Mouse (Mus musculus): ENCODE results near the gene 1110059E24Rik.

1110059E24Rik gene

GRCm38 (mm10) chr19:21577443-21577842 is 75.3 kb downstream of the 1110059E24Rik start:
- DNase-seq (ENCODE audit: low read depth, low spot score) = no peak

- DNase-seq (ENCODE audit: low read depth, low spot score) = no peak
Measured at GRCm38 (mm10) chr19:21571986-21572385, 80.8 kb downstream of the 1110059E24Rik start.

DNA sequence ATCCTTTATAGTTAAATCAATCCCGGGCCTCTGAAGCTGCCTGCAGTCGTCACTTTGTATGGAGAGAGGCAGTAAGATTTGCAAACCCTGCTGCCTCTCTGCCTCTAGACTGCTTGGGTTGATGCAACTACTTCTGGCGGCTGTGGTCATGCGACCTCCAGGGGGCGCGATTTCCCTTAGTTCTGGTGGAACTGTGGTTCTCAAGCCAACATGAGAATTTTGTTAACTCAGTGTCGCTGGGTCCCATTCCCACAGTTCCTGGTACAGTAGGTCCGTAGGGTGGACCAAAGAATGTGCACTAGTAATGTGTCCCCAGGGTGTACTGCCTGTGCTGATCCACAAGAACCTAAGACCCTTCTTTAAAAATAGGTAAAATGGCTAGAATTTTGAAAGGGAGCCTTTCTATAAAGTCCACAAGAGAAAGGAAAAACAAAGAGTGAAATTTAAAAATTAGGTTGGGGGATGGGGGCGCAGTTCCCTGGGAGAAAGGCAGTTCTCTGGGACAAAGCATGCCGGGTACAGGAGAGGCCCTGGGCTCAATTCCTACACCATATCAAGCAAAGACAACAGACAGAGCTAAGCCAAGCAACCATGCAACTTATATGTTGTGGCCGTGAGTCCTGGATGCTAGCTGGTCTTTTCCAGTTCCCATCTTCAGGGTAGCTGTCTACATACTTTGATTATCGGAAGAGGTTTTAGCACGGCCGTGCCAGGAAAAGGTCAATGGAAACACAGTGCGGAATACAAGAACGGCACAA is 81.4 kb downstream of the 1110059E24Rik start:
- DNase-seq (ENCODE audit: low read depth, low spot score) = peak; percentile 96

DNA sequence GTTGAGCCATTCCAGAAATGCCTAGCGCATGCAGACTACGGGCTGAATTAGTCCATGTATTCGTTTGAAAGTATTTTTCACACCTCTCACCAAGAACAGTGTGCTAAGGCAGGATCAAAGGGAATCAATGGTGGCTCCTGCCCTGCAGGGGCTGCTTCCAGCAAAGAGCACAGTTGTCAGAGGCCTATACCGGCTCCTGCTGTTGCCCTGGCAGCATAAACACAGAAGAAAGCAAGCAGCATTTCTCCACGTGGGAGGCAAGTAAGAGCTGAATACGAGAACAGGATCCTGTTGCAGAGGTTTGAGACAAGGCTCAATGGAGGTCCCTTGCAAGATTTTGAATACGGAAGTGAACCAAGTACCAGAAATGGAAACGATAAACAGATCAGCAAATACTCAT is 82.0 kb downstream of the 1110059E24Rik start:
- no peak for DNase-seq (ENCODE audit: low read depth, low spot score)

GRCm38 (mm10) chr19:21568528-21569185 is 84.1 kb downstream of the 1110059E24Rik start:
- DNase-seq (ENCODE audit: low read depth, low spot score) = peak; percentile 78

- no peak for DNase-seq (ENCODE audit: low read depth, low spot score)
Measured at GRCm38 (mm10) chr19:21567933-21568332, 84.8 kb downstream of the 1110059E24Rik start.

DNA sequence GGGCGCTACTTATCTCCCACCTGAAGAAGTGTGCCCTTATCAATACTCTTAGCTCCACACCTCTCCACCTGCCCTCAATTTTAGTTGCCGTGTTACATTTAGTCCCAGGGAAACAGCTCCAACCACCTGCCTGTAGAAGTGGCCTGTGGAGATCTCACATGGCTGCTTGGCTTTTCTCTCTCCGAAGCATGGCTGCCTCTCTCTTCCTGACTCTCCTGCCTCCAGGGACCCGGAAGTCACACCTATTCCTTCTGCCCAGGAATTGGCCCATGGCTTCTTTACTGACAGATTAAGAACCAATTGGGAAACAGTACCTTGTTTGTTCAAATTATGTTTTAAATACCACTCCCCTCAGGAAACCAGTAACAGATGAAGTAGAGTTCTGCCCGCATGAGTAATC is 86.3 kb downstream of the 1110059E24Rik start:
- DNase-seq (ENCODE audit: low read depth, low spot score) = no peak

GRCm38 (mm10) chr19:21564461-21564797 is 88.3 kb downstream of the 1110059E24Rik start:
- DNase-seq (ENCODE audit: low read depth, low spot score) = no peak

GRCm38 (mm10) chr19:21563789-21564460 is 88.9 kb downstream of the 1110059E24Rik start:
- peak; percentile 84 for DNase-seq (ENCODE audit: low read depth, low spot score)

DNA sequence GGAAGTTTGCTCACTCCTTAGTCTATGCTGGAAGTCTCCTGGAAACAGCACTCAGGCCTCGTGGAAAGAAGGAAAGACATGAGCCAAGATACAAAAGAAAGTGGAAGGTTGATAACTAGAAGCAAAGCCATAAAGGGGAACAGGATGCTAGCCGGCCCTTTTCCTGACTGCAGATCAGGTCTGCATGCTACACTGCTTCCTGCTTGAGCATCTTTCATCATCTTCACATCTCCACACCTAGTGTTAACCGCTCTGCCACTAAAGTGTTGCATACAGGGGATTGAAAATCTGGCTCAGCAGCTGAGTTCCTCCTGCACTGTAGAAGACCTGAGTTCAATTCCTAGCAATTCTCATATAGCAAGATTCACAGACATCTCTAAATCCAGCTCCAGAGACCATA is 89.8 kb downstream of the 1110059E24Rik start:
- DNase-seq (ENCODE audit: low read depth, low spot score) = no peak

GRCm38 (mm10) chr19:21552801-21553200 is 100.0 kb downstream of the 1110059E24Rik start:
- no peak for DNase-seq (ENCODE audit: low read depth, low spot score)

DNA sequence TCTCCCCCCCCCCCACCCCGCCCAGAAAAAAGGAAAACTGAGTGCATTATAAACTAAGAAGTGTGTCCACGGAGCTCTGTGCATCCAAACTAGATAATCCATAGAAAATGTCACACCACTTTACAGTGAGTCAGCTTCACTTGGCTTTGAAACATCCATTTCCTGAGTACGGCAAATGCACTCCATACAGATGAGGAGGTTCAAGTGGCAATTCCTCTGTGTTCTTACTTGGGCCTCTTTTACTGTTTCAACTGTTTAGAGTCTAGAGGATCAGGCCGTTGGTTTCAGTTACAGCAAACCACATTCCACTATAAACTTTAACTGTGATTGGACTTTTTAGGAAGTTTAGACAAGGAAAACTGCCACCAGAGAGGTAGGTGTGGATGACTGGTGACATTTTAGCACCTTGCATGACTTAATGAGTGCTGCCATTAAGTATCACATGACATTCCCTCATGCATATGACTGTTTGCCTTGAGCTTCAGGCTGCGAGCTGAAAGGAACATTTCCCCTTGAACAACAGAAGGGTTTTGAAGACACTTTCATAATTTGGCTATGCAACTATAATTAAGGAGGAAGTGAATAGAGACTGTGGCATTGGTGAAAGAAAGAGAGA is 100.7 kb downstream of the 1110059E24Rik start:
- DNase-seq (ENCODE audit: low read depth, low spot score) = no peak

GRCm38 (mm10) chr19:21549713-21550112 is 103.1 kb downstream of the 1110059E24Rik start:
- DNase-seq (ENCODE audit: low read depth, low spot score) = no peak

DNA sequence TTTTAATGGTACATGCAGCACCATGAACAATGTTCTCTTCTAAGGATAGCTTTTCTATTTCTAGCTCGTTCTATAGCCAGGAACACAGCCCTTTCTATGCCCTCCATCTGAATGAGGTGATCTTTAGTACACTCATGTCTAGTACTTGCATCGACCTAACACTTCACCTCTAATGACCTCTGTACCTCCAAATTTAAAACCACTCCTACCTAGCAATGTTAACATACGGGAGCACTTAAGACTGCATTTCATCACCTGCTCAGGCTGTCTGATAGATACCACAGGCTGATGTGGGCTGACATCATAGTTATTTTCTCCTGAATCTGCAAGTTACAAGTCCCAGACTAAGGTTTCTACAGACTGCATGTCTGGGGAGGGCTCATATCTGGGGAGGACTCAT is 103.8 kb downstream of the 1110059E24Rik start:
- DNase-seq (ENCODE audit: low read depth, low spot score) = no peak

GRCm38 (mm10) chr19:21537125-21537524 is 115.7 kb downstream of the 1110059E24Rik start:
- no peak for DNase-seq (ENCODE audit: low read depth, low spot score)

Measured in A20 (cell line).